Mouse (Mus musculus) C2C12 (cell line): ENCODE data around the gene Lpo. TPM values are rescaled to one million over a fixed set of nuclear protein-coding genes. Genes with fewer than 3 reads are reported as not detected.
"Not testable (repeated sequence)": the region's sequence is repeated elsewhere in the genome, so short reads cannot be mapped to it uniquely, and the experiment has no call there.

Experiments used
- H3K27me3 ChIP-seq: one replicate; pipeline ENCODE4 v1.6.1; 2011; ENCODE audit not compliant: control insufficient read depth, insufficient read depth, insufficient read length
- H3K36me3 ChIP-seq: one replicate; pipeline ENCODE4 v1.6.1; 2011; ENCODE audit not compliant: control insufficient read depth, insufficient read depth
- H3K4me3 ChIP-seq: one replicate; pipeline ENCODE4 v1.5.1; 2011; ENCODE audit warnings: mild to moderate bottlenecking, control low read depth; ENCODE audit not compliant: poor library complexity, insufficient read depth, severe bottlenecking
- H3K79me2 ChIP-seq: one replicate; pipeline ENCODE4 v1.6.1; 2011; ENCODE audit not compliant: control insufficient read depth, insufficient read depth
- H3K79me3 ChIP-seq: one replicate; pipeline ENCODE4 v1.6.1; 2011; ENCODE audit warnings: low read depth, control low read depth
- H3ac ChIP-seq: one replicate; pipeline ENCODE3; 2011; ENCODE audit warnings: low read depth; ENCODE audit not compliant: control insufficient read depth, insufficient read length
- CEBPB ChIP-seq: IDR thresholded peaks from one replicate; pipeline ENCODE4 v1.6.1; 2011; ENCODE audit warnings: low read depth, mild to moderate bottlenecking, control low read depth, moderate library complexity
- CTCF ChIP-seq: IDR thresholded peaks from one replicate; pipeline ENCODE4 v1.5.1; 2011; ENCODE audit not compliant: control insufficient read depth, insufficient read depth, insufficient read length
- FOSL1 ChIP-seq: IDR thresholded peaks from one replicate; pipeline ENCODE4 v1.8.0; 2011; ENCODE audit warnings: mild to moderate bottlenecking, low read length; ENCODE audit not compliant: poor library complexity, insufficient read depth, severe bottlenecking
- MAX ChIP-seq: IDR thresholded peaks from one replicate; pipeline ENCODE4 v1.6.1; 2011; ENCODE audit warnings: mild to moderate bottlenecking, control low read depth
- MYOD1 ChIP-seq: IDR thresholded peaks from one replicate; pipeline ENCODE4 v1.6.1; 2011; ENCODE audit warnings: low read depth; ENCODE audit not compliant: control insufficient read depth, insufficient read length
- MYOG ChIP-seq: IDR thresholded peaks from one replicate; pipeline ENCODE4 v1.6.1; 2011; ENCODE audit not compliant: control insufficient read depth, insufficient read length; ENCODE audit errors: extremely low read depth
- USF1 ChIP-seq: IDR thresholded peaks from one replicate; pipeline ENCODE4 v1.6.1; 2011; ENCODE audit warnings: low read depth, mild to moderate bottlenecking, control low read depth, moderate library complexity
- long read RNA-seq, 2 experiments: library from polyadenylated mRNA; unstranded; transcript quantifications; one replicate each; pipeline ENCODE4 v2.0.0; 2019 to 2020
- polyA plus RNA-seq: library from polyadenylated mRNA; unstranded; fragments of >200 nt; fragmentation: generic; extraction: Trizol; gene quantifications from one replicate; pipeline ENCODE4 v1.2.1, GENCODE M21; 2012; ENCODE audit warnings: missing spikeins

Gene Lpo
- not detected for polyA plus RNA-seq
- long read RNA-seq, experiment 1: 0 reads
- long read RNA-seq, experiment 2: 0 reads

GRCm38 (mm10) chr11:87828239-87828900 is at the start of gene Lpo:
Lpo (minus strand) TSS chr11:87828289.
- no peak within 1 kb of the TSS for H3K4me3 ChIP-seq
- no peaks in the 10 kb centered on the region for H3K79me2 ChIP-seq
- H3K36me3 ChIP-seq: no peaks in the 10 kb centered on the region
- H3K27me3 ChIP-seq: peaks cover 62% of the 10 kb centered on the region
- TF ChIP-seq MYOD1 (no peak), CEBPB (no peak), CTCF (no peak), MYOG (no peak), FOSL1 (no peak), USF1 (no peak), MAX (no peak)
- H3ac ChIP-seq: no peak within 1 kb of the TSS
- no peaks in the 10 kb centered on the region for H3K79me3 ChIP-seq

DNA sequence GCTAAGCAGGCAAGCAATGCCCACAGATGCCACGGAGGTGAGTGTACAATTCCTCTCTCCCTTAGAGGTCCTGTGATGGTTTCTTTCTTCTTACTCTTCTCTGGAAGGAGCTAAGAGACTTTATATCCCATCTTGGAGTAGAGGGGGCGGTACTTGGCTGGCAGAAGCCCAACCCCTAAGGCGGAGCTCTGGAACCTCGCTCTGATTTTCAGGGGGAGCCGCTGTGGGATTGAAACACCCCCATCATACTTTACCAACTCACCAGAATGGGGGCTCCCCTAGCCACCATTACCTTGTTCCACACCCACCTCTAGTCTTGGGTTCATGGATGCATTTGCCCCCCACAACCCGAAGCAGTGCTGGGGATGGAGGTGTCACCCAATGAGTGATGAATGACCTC is 47.3 kb upstream of the Lpo start, which contains the start of gene Epx:
Gene Epx, minus strand, starts transcription at position 101 of the 400 bp plus-strand sequence.
- Histone ChIP-seq H3ac (no peak within 1 kb of the TSS), H3K4me3 (no peak within 1 kb of the TSS)
- TF ChIP-seq MYOD1 (no peak), CEBPB (no peak), MYOG (no peak), CTCF (no peak), FOSL1 (no peak), MAX (no peak), USF1 (no peak)

DNA sequence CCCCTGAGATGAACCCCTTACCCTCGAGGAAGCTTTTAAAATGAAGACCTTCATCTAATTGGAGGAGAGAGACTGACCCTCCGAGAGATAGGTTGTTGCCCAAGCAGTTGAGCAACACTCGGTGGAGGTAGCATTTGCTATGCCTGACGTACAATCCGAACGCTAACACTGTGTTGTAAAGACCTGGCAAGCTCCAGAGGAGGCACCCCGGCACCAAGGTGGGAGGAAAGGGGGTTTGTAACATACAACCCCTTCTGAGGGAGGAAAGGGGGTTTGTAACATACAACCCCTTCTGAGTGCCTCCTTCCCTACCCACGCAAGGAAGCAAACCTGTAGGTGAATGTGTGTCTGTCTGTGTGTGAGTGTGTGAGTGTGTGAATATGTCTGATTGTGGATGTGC is 43.7 kb upstream of the Lpo start:
- TF ChIP-seq MYOD1: no peak
- TF ChIP-seq MAX: no peak
- TF ChIP-seq CEBPB: no peak
- no peak for TF ChIP-seq CTCF
- TF ChIP-seq FOSL1: no peak
- TF ChIP-seq USF1: no peak
- no peak for TF ChIP-seq MYOG
- H3K79me3 ChIP-seq: no peaks in the 10 kb centered on the region
- H3K79me2 ChIP-seq: no peaks in the 10 kb centered on the region
- peaks cover 67% of the 10 kb centered on the region for H3K27me3 ChIP-seq
- no peak overlapping the region for H3K4me3 ChIP-seq
- H3K36me3 ChIP-seq: no peaks in the 10 kb centered on the region
- no peak overlapping the region for H3ac ChIP-seq

More for the DNA sequence above, 47.3 kb upstream of the Lpo start, which contains the start of gene Epx:
- no peaks in the 10 kb centered on the region for H3K79me2 ChIP-seq
- no peaks in the 10 kb centered on the region for H3K79me3 ChIP-seq
- H3K27me3 ChIP-seq: peaks cover 73% of the 10 kb centered on the region
- H3K36me3 ChIP-seq: no peaks in the 10 kb centered on the region

GRCm38 (mm10) chr11:87870096-87870495 is 42.0 kb upstream of the Lpo start:
- no peak for TF ChIP-seq CEBPB
- no peak for TF ChIP-seq FOSL1
- no peak for TF ChIP-seq MYOD1
- TF ChIP-seq CTCF: no peak
- no peak for TF ChIP-seq USF1
- no peak for TF ChIP-seq MAX
- TF ChIP-seq MYOG: no peak
- H3K79me2 ChIP-seq: no peaks in the 10 kb centered on the region
- H3K27me3 ChIP-seq: peaks cover 50% of the 10 kb centered on the region
- no peak overlapping the region for H3K4me3 ChIP-seq
- no peaks in the 10 kb centered on the region for H3K79me3 ChIP-seq
- no peak overlapping the region for H3ac ChIP-seq
- no peaks in the 10 kb centered on the region for H3K36me3 ChIP-seq

DNA sequence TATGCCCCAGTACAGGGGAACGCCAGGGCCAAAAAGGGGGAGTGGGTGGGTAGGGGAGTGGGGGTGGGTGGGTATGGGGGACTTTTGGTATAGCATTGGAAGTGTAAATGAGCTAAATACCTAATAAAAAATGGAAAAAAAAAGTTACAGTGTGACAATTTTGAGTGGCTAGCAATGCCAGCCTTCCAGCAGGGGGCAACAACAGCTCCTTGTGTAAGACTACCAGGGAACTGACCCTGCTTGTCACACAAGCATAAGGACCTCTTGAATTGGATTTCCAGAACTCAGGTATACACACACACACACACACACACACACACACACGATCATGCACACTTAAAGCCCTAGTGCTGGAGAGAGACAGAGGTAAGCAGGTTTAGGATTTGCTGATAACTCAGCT is 38.8 kb upstream of the Lpo start:
- not testable (repeated sequence) for H3K79me2 ChIP-seq, H3K36me3 ChIP-seq, H3K79me3 ChIP-seq, H3K4me3 ChIP-seq, H3ac ChIP-seq
- peaks cover 25% of the 10 kb centered on the region for H3K27me3 ChIP-seq

GRCm38 (mm10) chr11:87862805-87863204 is 34.7 kb upstream of the Lpo start:
- no peaks in the 10 kb centered on the region for H3K79me2 ChIP-seq
- no peaks in the 10 kb centered on the region for H3K79me3 ChIP-seq
- TF ChIP-seq MAX (no peak), USF1 (no peak), FOSL1 (no peak), CEBPB (no peak), MYOD1 (no peak), CTCF (no peak), MYOG (no peak)
- no peak overlapping the region for H3ac ChIP-seq
- no peaks in the 10 kb centered on the region for H3K27me3 ChIP-seq
- peaks cover 6% of the 10 kb centered on the region for H3K36me3 ChIP-seq
- no peak overlapping the region for H3K4me3 ChIP-seq
